Mouse (Mus musculus) c-Kit-positive CD71-negative TER-119-negative erythroid progenitor cells, embryonic 14.5 days (primary cell): ENCODE measurements at regions not wholly inside any gene's neighbourhood (a gene's known extent, or its start where the extent isn't known, plus 50 kb on each side); places are given as distances from the start of the nearest gene placed in this dataset.
A peak's percentile ranks its signal among the peaks of the same experiment; 100 is the strongest.
"Not testable (repeated sequence)": the region's sequence is repeated elsewhere in the genome, so short reads cannot be mapped to it uniquely, and the experiment has no call there.

Experiments used
- DNase-seq: peaks from one replicate; pipeline ENCODE4 v3.0.0-alpha.2; 2013; ENCODE audit warnings: low read depth

DNA sequence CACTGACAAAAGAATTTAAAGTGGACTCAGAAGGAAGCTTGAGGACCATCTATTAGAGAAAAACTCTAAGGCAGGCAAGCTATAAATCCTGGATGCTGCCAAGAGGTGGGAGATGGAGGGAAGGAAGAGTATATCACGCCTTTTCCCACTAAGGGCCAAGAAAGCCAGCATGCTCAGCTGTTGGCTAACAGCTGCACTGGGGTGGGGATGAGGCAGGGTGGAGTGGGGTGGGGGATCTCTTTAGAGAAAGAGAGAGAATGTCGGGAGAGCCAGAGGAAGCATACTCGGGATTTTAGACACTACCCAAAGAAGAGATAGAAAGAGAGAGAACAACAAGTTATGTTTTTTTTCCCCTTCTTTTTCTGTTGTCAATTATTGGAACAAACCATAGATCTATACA, 115.2 kb upstream of the Shb start:
- DNase-seq: no peak

DNA sequence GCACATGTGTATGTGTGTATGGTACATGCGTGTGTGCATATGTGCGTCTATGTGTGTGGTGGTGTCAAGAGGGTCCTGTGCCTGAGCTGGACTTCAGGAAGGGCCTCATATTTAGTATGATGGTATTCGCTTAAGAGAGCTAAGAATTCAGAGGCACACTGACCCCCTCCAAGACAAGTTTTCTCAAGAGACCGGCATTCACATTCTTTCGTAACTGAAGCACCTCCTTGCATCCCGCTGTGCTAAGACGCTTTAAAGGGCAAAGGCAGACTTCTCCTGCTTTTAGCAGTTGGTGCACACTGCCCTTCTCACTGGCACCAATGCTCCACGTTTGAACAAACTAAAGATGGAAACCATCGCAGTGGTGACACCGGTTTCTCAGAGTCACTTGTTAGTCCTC, 110.3 kb upstream of the Shb start:
- DNase-seq: no peak

DNA sequence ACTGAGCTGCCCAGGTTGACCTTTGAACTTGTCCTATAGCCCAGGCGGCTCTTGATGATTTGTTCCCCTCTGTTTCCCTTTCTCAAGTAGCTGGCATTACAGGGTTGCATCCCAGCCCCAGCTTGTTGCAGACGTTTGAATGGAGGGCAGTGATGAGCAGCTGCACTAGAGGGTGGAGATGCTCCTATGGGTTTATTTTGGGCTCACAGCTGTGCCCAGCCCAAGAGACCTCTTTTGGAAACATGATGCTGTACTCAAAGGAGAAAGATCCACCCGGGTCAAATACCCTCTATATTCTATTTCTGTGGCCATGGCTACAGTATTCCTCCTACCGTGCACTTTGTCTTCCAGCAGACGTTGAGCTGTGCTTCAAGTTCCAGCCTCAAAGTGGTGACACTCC, 109.0 kb upstream of the Shb start:
- no peak for DNase-seq

DNA sequence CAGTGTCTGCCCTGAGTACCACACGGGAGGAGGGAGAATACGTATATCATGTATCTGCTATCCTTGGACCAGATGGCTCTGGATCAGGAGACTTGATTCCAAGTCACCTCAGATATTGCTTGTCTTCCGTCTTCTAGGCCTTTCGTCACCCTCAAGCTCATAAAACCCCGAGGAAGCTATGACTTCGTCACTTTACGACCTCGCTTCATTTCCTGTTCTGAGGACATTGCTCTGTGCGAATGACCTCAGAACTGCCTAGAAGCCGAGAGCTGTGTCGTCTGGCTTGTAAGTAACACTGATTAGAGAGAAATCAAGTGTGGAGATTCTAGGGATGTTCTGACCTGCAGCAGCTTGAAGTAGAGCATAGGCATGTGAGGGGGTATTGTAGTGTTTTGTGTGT, 108.4 kb upstream of the Shb start:
- no peak for DNase-seq

DNA sequence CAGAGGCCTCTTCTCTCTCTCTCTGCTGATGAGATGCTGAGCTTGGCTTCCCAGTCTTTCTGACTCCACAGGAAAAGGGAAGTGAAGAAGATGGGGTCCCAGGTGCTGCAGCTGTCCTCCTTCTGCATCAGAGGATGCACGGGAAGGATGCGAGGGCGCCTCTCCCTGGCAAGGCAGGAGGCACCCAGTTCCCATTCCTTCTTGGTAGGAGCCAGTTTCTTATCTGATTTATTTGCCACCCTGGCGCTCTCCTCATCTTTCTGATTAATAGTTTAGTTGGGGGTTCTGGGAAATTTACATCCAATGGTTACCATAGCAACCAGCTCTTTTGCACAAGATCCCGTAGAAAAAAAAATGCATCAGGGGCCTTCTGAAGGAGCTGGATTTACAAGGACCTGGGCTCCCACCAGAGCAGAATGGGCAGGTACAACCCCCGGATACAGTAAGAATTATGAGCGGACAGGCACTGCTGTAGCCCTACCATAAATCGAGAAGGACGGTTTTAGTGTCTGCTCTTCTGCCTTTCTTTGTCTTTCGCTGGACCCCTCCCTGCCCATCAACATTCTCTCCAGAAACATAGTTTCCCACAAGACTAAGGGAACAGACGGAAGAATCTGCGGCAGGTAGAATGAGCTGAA, 107.2 kb upstream of the Shb start:
- no peak for DNase-seq

DNA sequence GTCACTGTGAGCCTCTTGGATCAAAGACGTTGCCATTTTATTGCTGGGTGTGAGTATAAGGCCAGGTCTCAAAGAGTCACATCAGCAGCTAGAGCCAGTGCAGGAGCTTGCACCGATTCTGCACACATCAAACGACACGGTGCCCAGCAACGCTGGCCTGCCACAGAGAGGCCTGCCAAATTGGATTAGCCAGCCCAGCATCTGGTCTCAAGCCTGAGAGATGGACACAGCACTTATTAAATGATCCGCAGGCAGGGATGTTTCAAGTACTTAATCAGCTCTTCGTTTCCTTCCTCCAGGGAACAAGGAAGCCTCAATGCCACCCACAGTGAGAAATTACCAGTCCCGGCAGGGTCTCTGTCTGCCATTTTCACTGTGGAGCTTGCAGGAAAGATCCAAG, 106.1 kb upstream of the Shb start:
- DNase-seq: no peak

DNA sequence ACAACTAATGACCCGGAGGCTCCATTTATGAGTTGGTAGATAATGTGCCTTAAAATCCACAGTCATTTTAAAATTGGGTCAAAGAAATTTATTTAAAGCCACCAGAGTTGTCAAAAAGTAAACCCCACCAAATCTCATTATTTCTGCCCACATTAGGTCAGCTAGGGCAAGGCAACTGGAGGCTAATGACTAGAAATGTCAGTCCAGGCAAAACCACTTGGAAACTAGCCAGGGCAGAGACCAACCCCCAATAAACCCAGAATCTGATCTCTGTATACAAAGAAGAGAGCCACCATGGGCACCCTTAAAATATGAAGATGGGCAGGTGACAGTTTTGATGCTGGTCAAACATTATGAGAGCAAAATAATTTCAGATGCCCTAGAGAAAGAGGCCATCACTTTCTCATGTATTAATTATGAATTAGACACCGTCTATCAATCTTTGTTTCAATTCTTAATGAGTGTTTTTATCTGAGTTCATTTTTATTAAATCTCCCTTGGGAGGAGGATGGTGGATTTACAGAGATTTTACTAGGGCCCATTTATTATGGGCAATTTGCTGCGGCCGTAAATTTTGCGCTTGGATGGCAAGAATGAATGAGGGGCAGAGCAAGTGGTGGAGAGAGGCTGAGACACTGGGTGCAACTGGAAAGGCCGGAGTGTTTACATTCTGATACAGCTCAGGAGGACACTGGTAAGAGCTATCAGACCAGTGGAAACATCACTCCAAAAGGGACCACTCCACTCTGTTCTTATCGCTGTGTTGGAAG, 99.2 kb upstream of the Shb start:
- no peak for DNase-seq

DNA sequence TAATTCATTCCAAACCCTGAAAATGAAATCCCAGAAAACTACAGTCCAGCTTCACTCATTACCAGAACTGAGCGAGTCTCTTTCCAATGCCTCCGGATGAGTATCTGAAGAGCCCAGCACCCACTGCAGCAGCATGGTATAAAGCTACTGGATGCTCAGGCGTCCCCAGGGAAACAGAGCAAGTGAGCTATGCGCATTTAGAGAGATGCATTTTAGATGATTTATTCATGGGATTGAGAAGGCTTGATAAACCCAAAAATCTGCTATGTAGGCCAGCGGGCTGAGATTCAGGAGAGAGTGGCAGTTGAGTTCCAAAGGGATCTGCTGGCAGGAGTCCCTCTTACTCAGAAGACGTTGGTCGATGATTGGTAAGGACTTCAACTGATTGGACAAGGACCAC, 93.4 kb upstream of the Shb start:
- DNase-seq: no peak

DNA sequence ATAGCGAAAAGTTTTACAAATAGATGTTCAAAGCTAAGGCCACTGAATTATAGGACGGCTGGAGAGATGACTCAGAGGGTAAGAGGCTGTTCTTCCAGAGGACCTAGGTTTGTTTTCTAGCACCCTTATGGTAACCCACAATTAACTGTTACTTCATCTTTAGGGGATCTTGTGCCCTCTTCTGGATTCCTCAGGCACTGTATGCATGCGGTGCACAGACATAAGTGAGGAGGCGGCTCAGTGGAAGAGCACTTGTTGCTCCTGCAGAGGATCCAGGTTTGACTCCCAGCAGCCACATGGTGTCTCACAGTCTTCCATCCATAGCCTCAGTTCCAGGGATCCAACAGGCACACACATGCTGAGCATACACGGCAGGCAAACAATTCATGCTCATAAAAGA, 89.7 kb upstream of the Shb start:
- no peak for DNase-seq

DNA sequence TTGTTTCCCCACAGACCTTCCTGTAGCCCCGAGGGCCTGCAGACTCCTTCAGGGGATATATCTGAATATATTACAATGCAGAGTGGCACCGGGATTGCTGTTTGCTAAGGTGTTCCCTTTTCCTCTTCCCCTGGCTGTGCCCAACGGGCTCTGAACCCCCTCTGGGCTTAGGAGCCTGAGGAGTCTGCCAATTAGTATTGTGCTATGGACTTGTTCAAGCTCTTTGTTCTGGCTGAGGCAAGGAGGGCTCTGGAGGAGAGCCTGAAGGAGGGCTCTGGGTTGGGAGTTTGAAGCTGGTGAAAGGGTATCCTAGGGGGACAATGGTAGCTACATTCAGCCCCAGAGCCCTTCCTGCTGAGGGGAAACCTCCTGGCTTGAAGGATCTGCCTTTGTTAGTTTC, 84.9 kb upstream of the Shb start:
- DNase-seq: no peak

DNA sequence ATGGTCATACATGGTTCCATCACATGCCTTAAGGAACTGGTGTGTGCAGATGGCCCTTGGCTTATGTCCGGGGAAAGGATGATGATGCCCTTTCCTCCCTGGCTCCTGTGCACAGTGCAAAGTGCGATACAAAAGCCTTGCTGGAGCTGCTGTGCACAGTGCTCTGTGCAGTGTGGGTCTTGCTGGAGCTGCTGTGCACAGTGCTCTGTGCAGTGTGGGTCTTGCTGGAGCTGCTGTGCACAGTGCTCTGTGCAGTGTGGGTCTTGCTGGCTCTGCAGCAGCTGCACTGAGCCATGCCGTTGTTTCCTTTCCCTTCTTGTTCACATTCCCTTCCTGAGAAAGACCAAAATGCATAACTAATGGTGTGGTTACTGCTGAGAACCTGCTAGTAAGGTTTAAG, 81.2 kb upstream of the Shb start:
- DNase-seq: not testable (repeated sequence)

DNA sequence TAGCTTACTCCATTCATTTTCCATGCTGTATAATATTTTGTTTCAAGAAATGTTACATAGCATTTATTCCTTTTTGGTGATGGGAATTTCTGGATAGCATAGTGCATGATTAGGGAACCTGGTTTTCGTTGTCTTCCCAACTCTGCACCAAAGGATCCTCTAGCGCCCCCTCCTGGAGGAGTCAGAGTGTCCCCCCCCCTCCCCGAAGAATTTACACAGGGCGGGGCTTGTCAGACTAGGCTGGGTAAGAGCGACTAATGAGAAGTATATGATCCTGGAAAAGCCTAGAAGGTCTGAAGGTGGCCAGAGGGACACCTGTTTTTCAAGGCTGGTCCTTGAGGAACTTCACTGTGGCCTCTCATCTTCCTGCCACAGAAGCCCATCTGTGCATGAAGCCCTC, 79.9 kb upstream of the Shb start:
- DNase-seq: peak; percentile 33

DNA sequence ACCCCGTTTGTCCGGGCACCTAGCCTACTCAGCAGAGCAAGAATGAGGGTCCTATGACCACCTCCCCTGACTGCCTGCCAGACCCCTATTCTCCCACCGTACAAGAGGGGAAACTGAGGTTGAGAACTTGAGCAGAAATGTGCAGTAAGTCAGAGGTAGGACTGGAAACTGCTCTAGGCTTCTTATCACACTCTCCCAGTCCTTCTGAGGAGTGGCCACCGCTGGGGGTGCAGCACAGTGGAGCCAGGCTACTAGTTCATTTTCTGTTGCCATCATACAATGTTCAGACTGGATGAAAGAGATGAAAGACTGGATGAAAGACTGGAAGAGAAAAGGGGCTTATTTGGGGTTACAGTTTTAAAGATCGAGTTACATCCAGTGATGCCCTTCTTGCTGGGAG, 78.7 kb upstream of the Shb start:
- DNase-seq: no peak

DNA sequence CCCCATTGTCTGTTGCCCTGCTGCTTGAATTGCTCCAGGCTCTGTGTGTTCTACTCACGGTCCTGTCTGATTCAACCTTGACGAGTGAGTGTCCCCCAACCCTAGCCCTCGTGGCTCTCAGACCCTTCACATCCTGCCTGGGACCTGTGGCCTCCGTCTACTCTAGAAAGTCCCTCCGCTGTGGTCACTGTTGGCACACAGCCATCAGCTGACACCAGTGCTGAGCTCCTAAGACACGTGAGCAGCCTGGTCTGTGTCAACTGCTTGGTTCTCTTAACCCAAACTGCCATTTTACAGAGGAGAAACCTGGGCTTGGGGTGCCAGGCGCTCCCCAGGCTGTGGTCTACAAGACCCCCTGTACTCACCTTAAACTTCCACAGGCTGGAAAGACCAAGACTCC, 74.3 kb upstream of the Shb start:
- no peak for DNase-seq

DNA sequence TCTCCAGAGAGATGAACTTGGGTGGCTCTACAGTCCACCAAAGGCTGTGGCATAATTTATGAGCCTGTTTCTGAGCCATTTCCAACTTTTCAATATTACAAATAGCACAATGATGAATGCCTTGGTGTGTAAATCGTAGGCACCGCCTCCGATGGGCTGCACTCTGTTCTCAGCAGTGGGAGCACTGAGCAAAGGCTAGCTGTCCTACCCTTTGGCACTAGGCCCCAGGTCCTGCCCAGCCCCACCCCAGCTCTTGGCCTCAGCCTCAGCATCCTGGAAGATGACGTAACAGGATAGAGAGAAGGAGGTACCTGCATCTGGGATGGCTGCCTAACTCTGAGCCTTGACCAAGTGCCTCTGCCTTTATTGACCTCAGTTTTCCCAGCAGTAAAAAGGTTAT, 73.4 kb upstream of the Shb start:
- no peak for DNase-seq

DNA sequence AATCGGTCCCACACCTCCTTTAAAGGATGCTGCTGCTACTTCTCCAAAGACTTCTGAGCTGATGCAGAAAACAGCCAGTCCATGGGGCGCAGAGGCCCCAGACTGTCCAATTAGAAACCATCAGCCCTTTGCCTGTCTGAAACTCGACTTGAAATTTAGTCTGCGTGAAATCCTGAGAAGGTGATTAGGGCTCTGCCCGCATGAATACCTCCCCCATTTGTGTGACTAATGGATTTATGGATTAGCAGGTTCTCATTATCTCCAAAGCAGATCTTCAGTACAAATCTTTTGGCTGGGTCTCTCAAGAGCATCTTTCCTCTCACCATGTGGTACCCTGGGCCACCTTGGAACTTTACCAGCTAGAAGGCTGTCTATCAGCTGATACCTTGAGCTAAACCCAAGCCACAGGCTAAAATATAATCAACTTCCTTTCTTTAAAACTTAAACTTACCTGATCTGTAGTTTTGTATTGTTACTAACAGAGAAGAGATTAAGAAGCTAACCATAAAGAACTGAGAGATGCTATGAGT, 72.1 kb upstream of the Shb start:
- no peak for DNase-seq

DNA sequence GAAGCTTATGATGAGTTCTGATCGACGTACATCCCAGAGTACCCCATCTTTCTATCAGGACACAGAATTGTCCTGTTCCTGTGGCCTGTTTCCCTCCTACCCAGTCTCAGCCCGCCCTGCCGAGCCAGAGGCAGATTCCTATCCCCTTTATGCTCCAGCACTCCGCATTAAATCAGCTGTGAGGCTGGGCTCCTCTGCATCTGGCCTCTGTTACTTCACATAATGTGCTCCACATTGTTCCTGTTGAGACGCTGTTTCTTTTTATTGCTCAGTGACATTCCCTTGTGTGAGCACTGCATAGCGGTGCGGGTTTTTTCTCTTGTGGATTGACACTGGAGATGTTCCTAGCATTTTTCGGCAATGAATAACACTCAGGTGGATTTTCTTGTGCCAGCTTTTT, 68.2 kb upstream of the Shb start:
- DNase-seq: no peak

DNA sequence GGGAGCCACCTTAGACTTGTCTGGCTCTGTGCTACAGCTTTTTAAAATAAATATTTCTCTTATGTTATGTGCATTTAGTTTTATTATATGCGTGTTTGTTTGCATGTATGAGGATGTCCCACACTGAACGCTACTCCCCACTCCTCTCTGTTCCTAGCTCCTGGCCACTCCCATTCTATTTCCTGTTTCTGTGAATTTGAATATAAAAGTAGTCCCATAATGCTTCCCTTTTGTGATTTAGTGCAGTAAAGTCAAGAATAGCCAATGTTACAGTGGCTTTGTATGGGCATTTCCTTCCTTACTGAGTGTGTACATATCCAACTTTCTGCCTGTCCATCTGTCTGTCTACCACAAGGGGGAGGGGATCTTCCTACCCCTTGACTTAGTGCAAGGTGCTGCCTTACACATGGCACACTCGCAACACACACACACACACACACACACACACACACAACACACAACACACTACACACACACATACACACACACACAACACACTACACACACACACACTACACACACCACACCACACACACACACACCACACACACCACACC, 61.2 kb upstream of the Shb start:
- no peak for DNase-seq

DNA sequence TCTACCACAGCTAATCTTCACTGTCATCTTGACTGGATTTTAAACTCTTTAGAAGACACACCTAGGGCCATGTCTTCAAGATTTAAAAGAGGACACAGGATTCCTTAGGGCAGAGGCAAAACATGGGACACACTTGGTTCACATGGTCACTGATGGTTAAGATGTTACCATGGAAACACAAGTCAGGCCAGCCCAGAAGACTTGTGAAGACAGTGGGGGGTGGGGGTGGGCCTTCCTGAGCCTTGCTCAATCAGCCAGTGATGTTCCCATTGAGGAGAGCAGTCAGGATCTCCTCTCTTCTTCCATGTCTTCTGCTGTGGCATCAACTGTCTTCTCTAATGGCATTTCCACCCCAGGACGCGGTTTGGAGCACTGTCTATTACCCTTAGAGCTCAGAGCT, 60.5 kb upstream of the Shb start:
- no peak for DNase-seq

DNA sequence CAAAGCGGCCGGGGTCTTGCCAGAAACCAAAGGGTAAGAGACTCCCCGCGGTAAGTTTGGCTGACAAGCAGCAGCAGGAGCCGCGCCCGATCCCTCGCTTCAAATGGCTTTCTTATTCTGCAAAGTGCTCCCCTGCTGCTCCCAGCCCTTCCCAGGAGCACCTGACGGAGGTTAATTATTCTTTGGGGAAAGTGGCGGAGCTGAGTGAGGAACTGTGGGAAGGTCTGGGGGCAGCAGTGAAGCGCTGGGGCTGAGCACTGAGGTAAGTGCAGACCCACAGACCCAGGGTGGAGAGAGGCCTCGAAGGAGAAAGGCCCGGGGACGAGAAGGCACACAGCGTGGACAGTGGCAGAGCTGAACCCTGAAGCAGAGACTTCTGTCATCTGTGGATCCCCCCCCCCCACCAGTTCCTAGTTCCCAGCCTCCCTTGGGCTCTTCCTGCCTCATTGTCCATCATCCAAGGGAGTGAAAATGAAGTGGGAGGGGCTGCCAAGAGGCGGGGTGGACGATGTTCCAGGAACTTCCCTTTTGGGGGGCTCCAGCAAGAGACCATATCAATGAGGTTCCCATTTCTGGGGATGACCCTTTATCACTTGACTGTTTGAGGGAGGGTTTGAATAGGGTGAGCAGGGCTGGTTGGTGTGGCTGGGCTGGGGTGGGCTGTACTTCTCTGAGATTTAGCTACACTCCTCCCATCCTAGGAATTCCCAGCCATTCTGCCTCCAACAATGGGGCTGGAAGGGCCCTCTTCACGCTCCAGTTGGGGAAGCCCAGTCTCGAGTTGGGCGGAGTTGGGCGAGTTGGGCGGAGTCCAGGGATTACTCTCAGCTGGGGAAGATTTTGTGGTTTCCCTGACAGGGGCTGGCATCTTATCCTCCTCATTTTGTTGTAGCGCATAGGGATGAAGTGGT, 59.4 kb upstream of the Shb start:
- DNase-seq: no peak

DNA sequence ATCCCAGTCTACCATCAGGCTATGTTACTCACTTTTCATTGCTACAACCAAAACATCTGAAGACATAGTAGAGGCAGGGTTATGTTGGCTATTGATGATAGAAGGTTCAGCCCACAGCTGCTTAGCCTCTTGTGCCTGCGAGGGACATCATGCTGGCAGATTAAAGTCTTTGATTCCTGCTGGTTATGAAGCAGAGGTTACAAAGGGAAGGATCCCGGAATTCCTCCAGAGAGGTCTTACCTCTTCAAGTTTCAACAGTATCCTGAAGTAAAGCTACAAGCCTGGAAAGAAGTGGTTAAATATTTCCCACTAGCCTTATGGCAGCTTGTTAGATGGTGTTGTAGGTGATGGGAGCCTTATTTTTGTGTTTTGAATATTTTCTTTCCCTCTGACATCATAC, 58.6 kb upstream of the Shb start:
- DNase-seq: no peak

DNA sequence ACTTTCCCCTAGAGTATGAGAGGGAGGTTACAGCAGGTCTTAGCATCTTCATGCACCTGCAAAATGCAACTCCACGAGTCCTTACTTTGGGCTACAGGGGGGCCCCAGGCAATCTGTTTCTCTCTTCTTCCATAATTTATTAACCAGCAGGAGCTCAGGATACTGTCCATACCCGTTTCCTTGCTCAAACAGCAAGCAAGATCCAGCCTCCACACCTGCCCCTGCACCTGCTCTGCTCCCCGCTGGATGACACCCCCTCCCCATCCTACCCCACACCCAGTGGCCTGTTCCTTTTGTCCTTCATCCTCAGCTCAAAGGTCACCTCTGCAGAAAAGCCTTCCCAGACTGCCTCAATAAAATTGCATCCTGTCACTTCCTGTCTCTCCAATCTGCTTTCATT, 56.1 kb upstream of the Shb start:
- no peak for DNase-seq

DNA sequence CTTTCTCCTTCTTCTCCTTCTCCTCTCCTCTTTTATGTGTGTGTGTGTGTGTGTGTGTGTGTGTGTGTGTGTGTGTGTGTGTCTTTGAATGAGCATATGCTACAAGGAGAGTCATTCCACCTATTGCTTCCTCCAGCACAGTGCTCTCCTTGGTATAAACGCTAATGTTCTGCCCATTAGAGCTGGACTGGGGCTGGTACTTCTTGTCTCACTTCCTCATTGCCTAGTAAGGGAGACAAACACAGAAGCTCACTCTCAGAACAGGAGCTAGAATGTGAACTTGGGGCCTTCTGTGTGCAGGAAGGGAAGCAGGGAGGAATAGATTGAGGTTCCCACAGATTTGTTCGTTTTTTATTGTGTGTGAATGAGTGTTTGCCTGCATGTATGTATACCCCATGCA, 54.9 kb upstream of the Shb start:
- DNase-seq: no peak
